Mouse (Mus musculus): ENCODE measurements around the gene Ttc28.

Gene Ttc28

DNA sequence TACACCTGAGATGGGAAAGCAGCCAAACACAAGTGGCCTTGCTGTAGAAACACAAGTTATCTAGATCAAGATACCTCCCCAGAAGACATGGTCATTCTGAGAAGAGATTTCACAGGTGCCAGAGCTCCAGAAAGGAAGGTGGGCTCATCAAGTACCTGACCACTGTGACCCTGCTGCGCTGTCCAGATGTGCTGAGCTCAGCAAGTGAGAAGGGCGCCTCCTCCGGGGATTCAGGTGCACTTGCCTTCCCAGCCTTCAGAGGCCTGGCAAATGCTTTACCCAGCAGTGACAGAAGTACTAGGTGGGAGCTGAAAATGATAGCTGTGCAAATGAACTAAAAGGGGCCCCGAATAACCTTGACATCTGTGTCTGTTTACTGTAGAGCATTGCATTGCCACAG is 78.6 kb downstream of the Ttc28 start:
- no peak for DNase-seq (ENCODE audit: low read depth, low spot score)

DNA sequence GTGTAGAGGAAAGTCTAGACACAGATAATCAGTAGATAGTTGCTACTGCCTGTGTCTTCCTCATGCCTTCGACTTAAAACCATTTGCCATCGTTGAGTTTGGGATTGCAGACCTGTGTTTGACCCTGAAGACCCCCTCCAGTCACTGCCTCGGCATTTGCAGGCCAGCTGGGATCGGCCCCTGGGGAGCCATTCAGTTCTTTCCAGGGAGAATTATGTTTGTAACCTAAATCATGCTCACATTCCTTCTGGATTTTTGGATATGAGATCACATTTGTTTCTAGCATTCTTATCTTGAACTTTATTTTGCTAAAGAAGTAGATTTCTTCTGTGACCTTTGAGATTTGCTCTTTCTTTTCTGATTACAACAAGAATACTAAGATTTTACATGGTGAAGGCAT is 80.5 kb downstream of the Ttc28 start:
- DNase-seq (ENCODE audit: low read depth, low spot score) = no peak

DNA sequence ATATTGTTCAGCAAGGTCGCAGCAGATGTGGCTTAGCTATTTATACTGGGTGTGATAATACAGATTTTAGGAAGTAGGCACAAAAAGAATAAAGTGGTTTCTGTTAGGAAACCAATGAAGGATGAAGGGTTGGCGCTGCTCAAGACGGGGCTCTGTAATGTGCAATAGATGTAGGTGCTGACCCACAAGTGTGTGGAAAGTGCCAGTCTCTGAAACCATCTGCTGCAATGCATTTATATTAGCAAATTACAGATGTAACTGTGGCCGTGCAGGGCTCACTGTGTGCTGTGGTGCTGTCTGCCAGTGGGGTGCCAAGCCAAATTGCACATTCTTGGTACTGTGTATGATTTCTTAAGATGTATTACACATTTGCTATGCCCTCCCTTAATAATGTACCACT is 81.3 kb downstream of the Ttc28 start:
- no peak for DNase-seq (ENCODE audit: low read depth, low spot score)

- DNase-seq (ENCODE audit: low read depth, low spot score) = no peak
These were observed 88.0 kb downstream of the Ttc28 start for GRCm38 (mm10) chr5:110967483-110968055.

- no peak for DNase-seq (ENCODE audit: low read depth, low spot score)
These were observed 89.0 kb downstream of the Ttc28 start for GRCm38 (mm10) chr5:110968566-110968965.

GRCm38 (mm10) chr5:110970162-110970780 is 90.7 kb downstream of the Ttc28 start:
- no peak for DNase-seq (ENCODE audit: low read depth, low spot score)

DNA sequence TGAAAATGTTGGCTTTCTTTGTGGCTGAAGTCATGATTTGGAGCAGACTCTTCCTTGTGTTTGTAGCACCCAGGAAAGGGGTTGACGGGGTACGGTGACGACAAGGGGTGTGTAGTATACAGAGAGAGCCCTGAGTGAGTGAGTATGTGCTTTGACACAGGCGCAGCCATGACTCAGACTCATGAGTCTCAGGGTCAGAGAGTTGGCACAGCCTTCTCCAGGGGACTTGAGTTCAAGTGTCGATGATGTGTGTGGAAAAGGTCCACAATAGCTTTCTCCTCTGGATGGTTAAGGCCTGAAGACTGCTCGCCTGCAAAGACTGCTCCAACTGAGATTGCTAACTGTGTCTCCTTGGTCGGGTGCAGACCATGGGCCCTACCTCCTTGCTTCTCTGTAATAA is 97.1 kb downstream of the Ttc28 start:
- no peak for DNase-seq (ENCODE audit: low read depth, low spot score)

DNA sequence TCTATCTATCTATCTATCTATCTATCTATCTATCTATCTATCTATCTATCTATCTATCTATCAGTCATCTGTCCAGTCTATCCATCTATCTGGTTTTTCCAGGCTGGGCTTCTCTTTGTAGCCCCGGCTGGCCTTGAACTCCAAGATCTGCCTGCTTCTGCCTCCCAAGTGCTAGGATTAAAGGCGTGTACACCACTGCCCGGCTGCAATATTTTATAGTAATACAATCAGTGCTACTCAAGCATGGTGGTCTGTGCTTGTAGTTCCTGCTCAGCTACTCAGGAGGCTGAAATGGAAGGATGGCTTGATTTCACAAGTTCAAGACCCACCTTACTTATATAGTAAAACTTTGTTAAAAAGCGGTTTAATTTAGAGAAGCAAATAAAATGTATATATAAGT is 98.2 kb downstream of the Ttc28 start:
- no peak for DNase-seq (ENCODE audit: low read depth, low spot score)

GRCm38 (mm10) chr5:110978461-110978860 is 98.9 kb downstream of the Ttc28 start:
- DNase-seq (ENCODE audit: low read depth, low spot score) = peak; percentile 88

DNA sequence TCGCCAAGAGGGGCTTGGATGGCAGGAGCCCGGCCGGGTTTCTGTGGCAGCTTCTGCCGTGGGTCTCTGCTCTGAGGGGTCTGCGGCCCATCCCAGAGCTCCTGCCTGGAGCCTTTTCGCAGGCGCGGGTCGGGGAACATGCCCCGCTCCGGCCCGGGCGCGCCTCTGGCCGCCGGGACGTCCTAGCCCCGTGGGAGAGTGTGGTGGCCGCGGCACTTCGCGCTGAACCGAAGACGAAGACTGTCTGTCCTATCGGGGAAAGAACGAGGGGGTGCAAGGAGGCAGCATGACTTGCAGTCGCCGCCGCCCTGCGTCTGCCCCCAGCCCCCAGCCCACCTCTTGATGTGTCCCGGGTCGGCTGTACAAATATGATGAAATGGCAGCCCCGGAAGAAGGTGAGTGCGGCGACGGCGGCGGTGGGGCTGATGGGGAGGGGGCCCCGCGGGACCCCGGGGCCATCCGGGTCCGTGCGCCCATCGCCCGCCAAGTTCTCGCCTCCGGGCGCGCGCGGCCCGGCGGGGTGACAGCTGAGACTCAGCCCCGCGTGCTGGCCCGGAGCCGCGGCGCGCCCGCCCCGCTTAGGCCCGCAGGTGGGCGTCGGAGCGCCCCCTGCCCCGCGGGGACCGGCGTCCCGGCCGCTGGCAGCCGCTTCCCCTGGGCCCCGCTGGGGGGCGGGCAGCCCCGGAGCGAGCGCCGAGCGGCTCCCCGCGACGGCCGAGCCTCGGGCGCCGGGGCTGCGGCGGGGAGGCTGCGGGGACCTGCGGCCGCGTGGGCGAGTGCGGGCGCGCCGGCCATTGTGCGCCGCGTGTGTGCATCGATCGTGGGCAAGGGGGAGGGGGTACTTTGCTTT is 99.6 kb downstream of the Ttc28 start:
- peak; percentile 2 for DNase-seq (ENCODE audit: low read depth, low spot score)

DNA sequence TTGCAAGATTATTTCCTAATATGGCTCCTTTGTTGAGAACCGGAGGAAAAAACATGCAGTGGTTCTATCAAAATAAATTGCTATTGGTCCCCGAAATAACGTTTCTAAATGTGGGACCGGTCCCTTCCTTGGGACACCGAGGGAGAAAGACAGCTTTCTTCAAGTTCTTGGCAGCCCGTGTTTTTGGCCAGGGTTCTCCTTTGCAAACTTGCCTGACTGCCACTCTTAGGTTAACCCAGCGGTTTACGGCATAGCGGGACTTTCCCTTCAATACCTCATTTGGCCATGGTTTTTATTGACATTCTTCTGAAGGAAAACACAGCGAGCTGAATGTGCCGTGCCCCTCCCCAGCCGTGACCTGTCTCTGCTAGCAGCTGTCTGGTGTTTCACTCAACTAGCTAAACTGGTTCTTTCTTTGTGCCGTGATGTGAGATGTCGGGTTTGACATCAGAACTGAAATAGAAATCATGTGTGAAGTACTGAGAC is 100.3 kb downstream of the Ttc28 start:
- DNase-seq (ENCODE audit: low read depth, low spot score) = peak; percentile 70

- DNase-seq (ENCODE audit: low read depth, low spot score) = peak; percentile 7
These were observed 101.0 kb downstream of the Ttc28 start for GRCm38 (mm10) chr5:110980576-110980975.

GRCm38 (mm10) chr5:110982436-110982835 is 102.8 kb downstream of the Ttc28 start:
- DNase-seq (ENCODE audit: low read depth, low spot score) = no peak

DNA sequence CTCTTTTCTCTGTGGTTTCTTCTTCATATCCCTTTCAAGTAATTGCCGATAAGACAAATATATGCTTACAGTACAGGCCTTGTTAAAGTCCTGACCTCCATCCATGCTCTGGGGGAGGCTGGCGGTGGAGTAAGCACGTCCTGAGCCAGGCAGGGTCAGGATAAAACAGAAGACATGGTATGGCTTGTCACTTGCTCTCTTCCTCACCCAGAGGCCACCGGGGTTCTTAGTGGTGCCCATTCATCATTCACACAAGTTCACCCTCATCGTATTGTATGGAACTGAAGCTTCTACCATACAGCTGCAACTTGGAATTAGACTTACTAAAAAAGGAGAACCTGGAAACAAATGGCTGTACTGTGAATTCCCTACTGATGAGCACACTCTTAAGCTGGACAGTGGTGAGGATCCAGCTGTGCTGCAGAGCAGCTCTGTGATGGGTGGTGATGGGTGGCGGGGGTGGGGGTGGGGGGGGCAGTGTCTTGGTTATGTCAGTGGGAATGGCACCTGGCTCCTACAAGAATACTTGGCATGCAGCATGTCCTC is 104.6 kb downstream of the Ttc28 start:
- DNase-seq (ENCODE audit: low read depth, low spot score) = no peak

GRCm38 (mm10) chr5:110996835-110997539 is 117.4 kb downstream of the Ttc28 start:
- DNase-seq (ENCODE audit: low read depth, low spot score) = no peak

- DNase-seq (ENCODE audit: low read depth, low spot score) = no peak
These were observed 118.1 kb downstream of the Ttc28 start for GRCm38 (mm10) chr5:110997692-110998091.

- DNase-seq (ENCODE audit: low read depth, low spot score) = no peak
These were observed 118.7 kb downstream of the Ttc28 start for GRCm38 (mm10) chr5:110998298-110998697.

- DNase-seq (ENCODE audit: low read depth, low spot score) = no peak
These were observed 121.3 kb downstream of the Ttc28 start for GRCm38 (mm10) chr5:111000953-111001352.

DNA sequence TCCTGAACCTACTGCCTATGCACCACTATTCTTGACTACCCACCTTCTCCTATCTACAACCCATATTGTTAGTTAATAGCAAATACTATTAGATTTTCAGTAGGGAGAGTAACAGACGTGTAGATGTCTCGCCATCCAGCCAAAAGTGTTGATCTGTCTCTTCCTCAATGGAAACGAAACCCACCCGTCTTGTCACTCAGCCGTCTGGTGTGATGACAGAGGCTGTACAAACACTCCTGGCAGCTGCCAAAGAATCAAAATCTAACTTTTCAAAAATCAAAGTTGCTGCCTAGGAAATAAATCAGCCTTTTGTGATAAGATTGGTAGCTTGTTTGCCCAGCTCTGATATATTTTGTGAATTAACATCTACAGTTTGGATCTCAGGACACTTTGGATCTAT is 123.6 kb downstream of the Ttc28 start:
- no peak for DNase-seq (ENCODE audit: low read depth, low spot score)

DNA sequence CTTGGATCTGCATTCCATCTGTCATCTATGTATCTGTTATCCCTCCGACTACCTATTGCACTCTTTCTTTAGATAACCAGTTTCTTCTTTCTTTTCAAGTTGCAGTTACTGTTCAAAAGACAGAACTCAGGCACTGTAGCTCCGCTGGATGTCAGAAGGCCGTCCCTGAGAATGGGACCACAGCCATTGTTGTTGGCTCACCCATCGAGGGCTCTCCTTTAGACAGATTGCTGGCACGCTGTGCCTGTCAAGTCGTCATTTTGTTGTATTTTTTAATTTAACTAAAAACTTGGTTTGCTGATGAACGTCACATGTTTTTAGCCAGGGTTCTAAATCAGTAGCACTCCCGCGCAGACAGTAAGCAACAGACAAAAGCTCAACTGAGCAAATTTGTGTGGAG is 124.1 kb downstream of the Ttc28 start:
- no peak for DNase-seq (ENCODE audit: low read depth, low spot score)

DNA sequence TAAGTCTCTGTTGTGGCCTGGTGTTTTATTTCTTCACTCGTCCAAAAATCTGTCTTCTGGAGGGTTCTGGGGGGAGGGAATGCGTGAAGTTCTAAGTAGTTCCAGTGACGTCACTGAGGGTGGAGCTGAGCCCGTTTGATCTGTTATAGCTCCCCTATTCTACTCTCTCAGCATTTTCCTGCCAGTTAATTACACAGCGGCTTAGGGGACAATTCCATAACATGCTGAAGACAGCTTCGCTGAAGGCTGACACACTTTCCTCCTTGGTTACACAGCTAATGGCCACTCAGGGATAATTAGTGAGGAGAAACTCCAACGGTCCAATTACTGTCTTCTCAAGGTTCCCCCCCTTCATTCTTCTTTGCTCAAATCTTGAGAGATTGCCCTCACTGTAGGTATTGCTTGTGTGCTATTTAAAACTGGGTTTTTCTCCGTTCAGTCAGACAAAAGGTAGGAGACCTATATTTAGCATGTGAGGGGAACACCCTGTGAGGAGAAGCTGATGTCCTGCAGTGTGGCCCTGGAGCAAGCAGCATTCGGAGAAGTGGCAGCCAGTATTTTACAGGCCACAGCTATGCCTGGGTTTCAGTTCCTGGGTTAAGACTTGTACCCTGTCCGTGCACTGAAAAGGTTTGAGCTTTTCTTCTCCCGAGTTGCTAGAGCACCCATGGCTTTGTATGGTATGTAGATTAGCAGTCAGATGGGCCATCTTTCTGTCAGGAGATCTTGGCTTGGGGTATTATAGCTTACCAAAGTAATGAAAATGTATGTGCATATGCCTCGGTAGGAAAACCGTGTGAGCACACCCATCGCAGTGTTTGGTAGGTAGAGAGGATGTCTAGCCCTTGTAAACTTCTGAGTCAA is 126.9 kb downstream of the Ttc28 start:
- no peak for DNase-seq (ENCODE audit: low read depth, low spot score)

Measured in forelimb bud, embryonic 11.5 days (tissue).